Mouse (Mus musculus): ENCODE measurements around the gene Dhrs11. TPM values are rescaled to one million over a fixed set of nuclear protein-coding genes. Genes with fewer than 3 reads are reported as not detected.
A peak's percentile ranks its signal among the peaks of the same experiment; 100 is the strongest.
"Not testable (repeated sequence)": the region's sequence is repeated elsewhere in the genome, so short reads cannot be mapped to it uniquely, and the experiment has no call there.

Dhrs11 gene
- polyA plus RNA-seq, 1 experiment, result 5.0 TPM

GRCm38 (mm10) chr11:84847475-84848090, 18.8 kb upstream of the Dhrs11 start:
- Histone ChIP-seq H3K9ac (ENCODE audit: low read depth, poor library complexity, severe bottlenecking) (0 out of 2 replicates have a peak overlapping the region, but pooled peaks have one; percentile 15), H3K4me3 (ENCODE audit: low read depth, low read length) (no peak overlapping the region), H3K4me1 (ENCODE audit: control insufficient read depth, insufficient read depth, low read length) (peaks cover 3% of the 10 kb centered on the region), H3K27me3 (ENCODE audit: control insufficient read depth, insufficient read depth, low read length, poor library complexity, severe bottlenecking) (no peaks in the 10 kb centered on the region), H3K9me3 (replicated peaks; ENCODE audit: control insufficient read depth, insufficient read depth, low read length, poor library complexity, severe bottlenecking) (no peaks in the 10 kb centered on the region), H3K27ac (ENCODE audit: insufficient read depth, low read length) (peak overlapping the region; percentile 92), H3K36me3 (ENCODE audit: control insufficient read depth, insufficient read depth, low read length, poor library complexity, severe bottlenecking) (peaks cover 22% of the 10 kb centered on the region)
- TF ChIP-seq CTCF (IDR thresholded peaks at IDR 0.05; ENCODE audit: low read depth, low read length), result no peak
- no peak for TF ChIP-seq EP300 (IDR thresholded peaks at IDR 0.05; ENCODE audit: insufficient read depth, low read depth, low read length)
- TF ChIP-seq POLR2A (IDR thresholded peaks at IDR 0.05; ENCODE audit: insufficient read depth, low read length), result no peak

GRCm38 (mm10) chr11:84846741-84847474, 18.1 kb upstream of the Dhrs11 start:
- no peaks in the 10 kb centered on the region for H3K9me3 ChIP-seq (replicated peaks; ENCODE audit: control insufficient read depth, insufficient read depth, low read length, poor library complexity, severe bottlenecking)
- no peak overlapping the region for H3K4me3 ChIP-seq (ENCODE audit: low read depth, low read length)
- TF ChIP-seq POLR2A (IDR thresholded peaks at IDR 0.05; ENCODE audit: insufficient read depth, low read length) (no peak), CTCF (IDR thresholded peaks at IDR 0.05; ENCODE audit: low read depth, low read length) (no peak), EP300 (IDR thresholded peaks at IDR 0.05; ENCODE audit: insufficient read depth, low read depth, low read length) (no peak)

DNA sequence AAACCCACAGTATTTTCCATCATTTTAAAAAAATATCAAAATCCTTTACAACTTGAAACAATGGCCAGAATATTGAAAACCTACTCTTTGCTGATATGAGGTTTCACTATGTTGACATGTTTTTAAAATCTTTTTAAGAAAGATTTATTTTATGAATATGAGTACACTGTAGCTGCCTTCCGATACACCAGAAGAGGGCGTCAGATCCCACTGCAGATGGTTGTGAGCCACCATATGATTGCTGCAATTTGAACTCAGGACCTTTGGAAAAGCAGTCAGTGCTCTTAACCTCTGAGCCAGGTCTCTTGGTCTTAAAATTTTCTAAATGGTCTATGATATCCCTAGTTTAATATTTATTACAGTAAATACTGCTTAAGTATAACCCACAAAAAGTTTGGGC, 10.5 kb upstream of the Dhrs11 start:
- Histone ChIP-seq H3K27ac (ENCODE audit: insufficient read depth, low read length) (no peak overlapping the region), H3K4me3 (ENCODE audit: low read depth, low read length) (no peak overlapping the region), H3K4me1 (ENCODE audit: control insufficient read depth, insufficient read depth, low read length) (no peaks in the 10 kb centered on the region), H3K36me3 (ENCODE audit: control insufficient read depth, insufficient read depth, low read length, poor library complexity, severe bottlenecking) (peaks cover 38% of the 10 kb centered on the region), H3K9me3 (replicated peaks; ENCODE audit: control insufficient read depth, insufficient read depth, low read length, poor library complexity, severe bottlenecking) (no peaks in the 10 kb centered on the region), H3K27me3 (ENCODE audit: control insufficient read depth, insufficient read depth, low read length, poor library complexity, severe bottlenecking) (no peaks in the 10 kb centered on the region), H3K9ac (ENCODE audit: low read depth, poor library complexity, severe bottlenecking) (no peak overlapping the region)
- TF ChIP-seq EP300 (IDR thresholded peaks at IDR 0.05; ENCODE audit: insufficient read depth, low read depth, low read length), result no peak
- TF ChIP-seq POLR2A (IDR thresholded peaks at IDR 0.05; ENCODE audit: insufficient read depth, low read length), result no peak
- TF ChIP-seq CTCF (IDR thresholded peaks at IDR 0.05; ENCODE audit: low read depth, low read length), result no peak

More at GRCm38 (mm10) chr11:84846741-84847474, 18.1 kb upstream of the Dhrs11 start:
- Histone ChIP-seq H3K36me3 (ENCODE audit: control insufficient read depth, insufficient read depth, low read length, poor library complexity, severe bottlenecking) (peaks cover 19% of the 10 kb centered on the region), H3K27me3 (ENCODE audit: control insufficient read depth, insufficient read depth, low read length, poor library complexity, severe bottlenecking) (no peaks in the 10 kb centered on the region), H3K4me1 (ENCODE audit: control insufficient read depth, insufficient read depth, low read length) (peaks cover 3% of the 10 kb centered on the region), H3K9ac (ENCODE audit: low read depth, poor library complexity, severe bottlenecking) (0 out of 2 replicates have a peak overlapping the region, but pooled peaks have one; percentile 15), H3K27ac (ENCODE audit: insufficient read depth, low read length) (peak overlapping the region; percentile 92)

- not testable (repeated sequence) for H3K4me1 ChIP-seq (ENCODE audit: control insufficient read depth, insufficient read depth, low read length); H3K9me3 ChIP-seq (replicated peaks; ENCODE audit: control insufficient read depth, insufficient read depth, low read length, poor library complexity, severe bottlenecking); H3K27me3 ChIP-seq (ENCODE audit: control insufficient read depth, insufficient read depth, low read length, poor library complexity, severe bottlenecking); H3K27ac ChIP-seq (ENCODE audit: insufficient read depth, low read length)
- Histone ChIP-seq H3K4me3 (ENCODE audit: low read depth, low read length) (peak overlapping the region; percentile 89), H3K9ac (ENCODE audit: low read depth, poor library complexity, severe bottlenecking) (peak overlapping the region; percentile 40), H3K36me3 (ENCODE audit: control insufficient read depth, insufficient read depth, low read length, poor library complexity, severe bottlenecking) (peaks cover 12% of the 10 kb centered on the region; the same call in 1 of the 2 replicates)
Measured at GRCm38 (mm10) chr11:84829495-84829894, 701 bp upstream of the Dhrs11 start.

- Histone ChIP-seq H3K27ac (ENCODE audit: insufficient read depth, low read length) (no peak overlapping the region), H3K4me3 (ENCODE audit: low read depth, low read length) (peak overlapping the region; percentile 89), H3K9ac (ENCODE audit: low read depth, poor library complexity, severe bottlenecking) (peak overlapping the region; percentile 40)
Measured at GRCm38 (mm10) chr11:84827901-84828503, 792 bp downstream of the Dhrs11 start.

DNA sequence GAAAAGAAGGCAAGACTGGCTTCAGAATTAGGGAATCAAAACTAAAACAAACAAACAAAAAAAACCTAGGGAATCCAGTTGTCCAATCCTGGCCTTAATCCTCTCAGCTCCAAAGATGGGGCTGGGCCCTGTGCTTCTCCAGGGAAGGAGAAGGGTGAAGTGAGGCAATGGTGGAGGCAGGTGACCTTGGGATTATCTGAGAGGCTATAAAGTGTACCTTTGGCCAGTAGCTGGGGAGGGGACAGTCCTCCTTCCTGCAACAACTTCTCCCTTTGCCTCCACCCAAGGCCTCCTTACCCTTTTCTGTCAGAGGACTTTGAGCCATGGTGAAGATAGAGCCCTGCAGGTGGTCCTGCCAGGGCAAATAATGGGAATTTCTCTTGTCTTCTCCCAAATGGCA, 1.3 kb downstream of the Dhrs11 start:
- Histone ChIP-seq H3K36me3 (ENCODE audit: control insufficient read depth, insufficient read depth, low read length, poor library complexity, severe bottlenecking) (peaks cover under 1% of the 10 kb centered on the region; the same call in 1 of the 2 replicates), H3K4me3 (ENCODE audit: low read depth, low read length) (no peak overlapping the region), H3K4me1 (ENCODE audit: control insufficient read depth, insufficient read depth, low read length) (no peaks in the 10 kb centered on the region), H3K9me3 (replicated peaks; ENCODE audit: control insufficient read depth, insufficient read depth, low read length, poor library complexity, severe bottlenecking) (no peaks in the 10 kb centered on the region), H3K27ac (ENCODE audit: insufficient read depth, low read length) (no peak overlapping the region), H3K9ac (ENCODE audit: low read depth, poor library complexity, severe bottlenecking) (no peak overlapping the region), H3K27me3 (ENCODE audit: control insufficient read depth, insufficient read depth, low read length, poor library complexity, severe bottlenecking) (no peaks in the 10 kb centered on the region)
- no peak for TF ChIP-seq CTCF (IDR thresholded peaks at IDR 0.05; ENCODE audit: low read depth, low read length)
- no peak for TF ChIP-seq EP300 (IDR thresholded peaks at IDR 0.05; ENCODE audit: insufficient read depth, low read depth, low read length)
- no peak for TF ChIP-seq POLR2A (IDR thresholded peaks at IDR 0.05; ENCODE audit: insufficient read depth, low read length)

More at GRCm38 (mm10) chr11:84827901-84828503, 792 bp downstream of the Dhrs11 start:
- Histone ChIP-seq H3K4me1 (ENCODE audit: control insufficient read depth, insufficient read depth, low read length) (no peaks in the 10 kb centered on the region), H3K27me3 (ENCODE audit: control insufficient read depth, insufficient read depth, low read length, poor library complexity, severe bottlenecking) (no peaks in the 10 kb centered on the region), H3K9me3 (replicated peaks; ENCODE audit: control insufficient read depth, insufficient read depth, low read length, poor library complexity, severe bottlenecking) (no peaks in the 10 kb centered on the region), H3K36me3 (ENCODE audit: control insufficient read depth, insufficient read depth, low read length, poor library complexity, severe bottlenecking) (peaks cover 5% of the 10 kb centered on the region; the same call in 1 of the 2 replicates)
- TF ChIP-seq EP300 (IDR thresholded peaks at IDR 0.05; ENCODE audit: insufficient read depth, low read depth, low read length), result no peak
- TF ChIP-seq POLR2A (IDR thresholded peaks at IDR 0.05; ENCODE audit: insufficient read depth, low read length), result no peak
- no peak for TF ChIP-seq CTCF (IDR thresholded peaks at IDR 0.05; ENCODE audit: low read depth, low read length)

Measured in ES-Bruce4 (cell line).